Mouse (Mus musculus): ENCODE results near the gene Fam19a2.

DNA sequence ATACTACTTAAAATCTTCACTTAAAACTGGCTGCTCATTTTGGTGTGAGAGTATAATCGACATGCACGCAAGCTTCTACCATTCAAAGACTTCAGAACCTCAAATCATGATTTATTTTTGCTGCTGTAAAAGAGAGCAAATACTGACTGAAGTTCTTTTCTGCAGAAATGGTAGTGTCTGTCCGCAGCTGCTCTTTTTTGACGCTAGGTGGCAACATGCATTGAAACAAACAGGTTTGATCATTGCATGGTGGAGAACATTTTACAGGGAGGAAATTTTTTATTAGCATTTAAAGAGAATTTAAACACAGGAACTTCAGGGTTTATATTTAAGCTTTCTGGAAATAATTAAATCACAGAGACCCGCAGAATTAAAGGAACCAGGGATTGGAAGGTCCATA is 9.5 kb upstream of the Fam19a2 start:
- TF ChIP-seq CTCF (IDR thresholded peaks at IDR 0.05; ENCODE audit: extremely low read depth, insufficient read length, insufficient replicate concordance, low read depth, low read length) (no peak), POLR2A (IDR thresholded peaks at IDR 0.05; ENCODE audit: low read depth, low read length) (no peak)

Measured in small intestine, adult 2 months (tissue).